Mouse (Mus musculus): ENCODE results near the gene Chst15. TPM values are rescaled to one million over a fixed set of nuclear protein-coding genes. Genes with fewer than 3 reads are reported as not detected.

Chst15 gene
- polyA plus RNA-seq, 1 experiment from 2014 or later: 28.0 TPM

DNA sequence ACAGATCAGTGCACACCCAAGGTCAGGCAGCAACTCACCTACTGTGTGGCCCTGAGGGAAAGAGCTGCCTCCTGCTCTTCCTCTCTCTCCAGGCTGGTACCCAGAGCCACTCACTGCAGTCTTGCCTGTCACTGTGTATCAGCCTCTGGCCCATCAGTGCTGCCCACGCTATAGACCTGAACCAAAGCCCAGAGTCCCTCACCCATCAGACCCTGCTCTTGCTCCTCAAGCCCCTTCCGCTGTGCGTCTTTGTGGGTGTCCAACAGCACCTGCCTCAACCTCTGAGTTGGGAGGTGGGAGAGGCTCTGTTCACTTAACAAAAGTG lies 29.7 kb downstream of the Chst15 start:
- Histone ChIP-seq H3K9ac (replicated peaks) (no peak overlapping the region), H3K27ac (replicated peaks) (no peak overlapping the region), H3K27me3 (no peaks in the 10 kb centered on the region), H3K4me2 (replicated peaks) (no peak overlapping the region), H3K4me3 (no peak overlapping the region), H3K36me3 (no peaks in the 10 kb centered on the region), H3K9me3 (no peaks in the 10 kb centered on the region), H3K4me1 (peaks cover 68% of the 10 kb centered on the region)
- no peak for ATAC-seq (ENCODE audit: low FRiP score, low read depth)
- 67% methylated on average over 3 of the region's 3 CpGs for WGBS

- H3K36me3 ChIP-seq: no peaks in the 10 kb centered on the region
- WGBS: 43% methylated on average over 14 of the region's 14 CpGs
Observed at GRCm38 (mm10) chr7:132286630-132287339, 30.2 kb downstream of the Chst15 start.

DNA sequence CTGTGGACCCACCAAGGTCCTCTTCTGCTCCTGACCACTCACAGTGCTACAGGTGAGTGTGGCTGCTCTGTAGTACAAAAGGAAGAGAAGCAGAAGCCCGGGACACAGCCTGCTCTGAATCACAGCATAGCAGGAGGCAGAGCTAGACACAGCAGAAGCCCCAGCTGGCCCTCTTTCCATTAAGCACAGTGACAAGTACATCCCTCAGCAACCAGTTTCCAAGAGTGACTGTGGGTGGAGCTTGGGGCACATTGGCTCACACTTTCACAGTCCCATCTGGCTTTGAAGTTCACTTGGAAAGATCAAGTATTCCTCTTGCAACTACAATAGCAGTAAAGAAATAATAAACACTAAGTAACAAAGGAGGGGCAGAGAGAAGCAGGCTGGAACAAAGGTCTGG lies 32.2 kb downstream of the Chst15 start:
- ATAC-seq (ENCODE audit: low FRiP score, low read depth): peak; percentile 59; the same call in 1 of the 2 replicates

More at GRCm38 (mm10) chr7:132286630-132287339, 30.2 kb downstream of the Chst15 start:
- no peak overlapping the region; the same call in 1 of the 2 replicates for H3K27ac ChIP-seq (replicated peaks)
- no peak overlapping the region for H3K9ac ChIP-seq (replicated peaks)
- no peaks in the 10 kb centered on the region for H3K27me3 ChIP-seq
- peaks cover 73% of the 10 kb centered on the region for H3K4me1 ChIP-seq
- H3K9me3 ChIP-seq: no peaks in the 10 kb centered on the region
- H3K4me2 ChIP-seq (replicated peaks): no peak overlapping the region
- no peak overlapping the region for H3K4me3 ChIP-seq
- no peak for ATAC-seq (ENCODE audit: low FRiP score, low read depth)

DNA sequence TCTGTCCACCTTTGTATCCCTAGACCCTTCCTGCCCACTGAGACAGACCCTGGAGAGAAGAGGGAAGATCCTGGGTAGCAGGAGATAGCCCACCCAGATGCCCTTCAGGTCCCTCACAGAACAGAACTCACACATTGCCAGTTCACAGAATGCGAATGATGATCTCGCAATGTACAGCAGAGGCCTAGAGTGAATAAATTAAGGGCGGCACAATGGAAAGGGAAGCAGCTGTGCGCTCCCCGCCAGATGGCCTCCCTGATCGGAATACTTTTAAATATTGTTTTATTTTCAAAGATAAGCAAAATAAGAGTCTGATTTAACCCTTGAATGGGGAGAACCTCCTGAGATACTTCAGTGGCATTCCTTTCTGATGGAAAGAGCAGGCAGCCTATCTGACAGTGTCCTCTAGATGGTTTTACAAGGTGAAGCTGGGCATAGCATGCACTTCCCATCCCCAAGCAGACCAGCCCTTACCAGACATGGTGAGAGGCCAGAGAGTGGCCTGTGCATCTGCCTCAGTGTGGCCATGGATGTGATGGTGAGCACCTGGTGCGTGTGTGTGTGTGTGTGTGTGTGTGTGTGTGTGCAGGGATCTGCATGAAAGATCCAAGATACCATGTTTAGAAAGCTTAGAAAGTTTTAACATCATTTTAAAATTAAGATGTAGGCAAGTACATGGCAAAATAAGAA lies 32.8 kb downstream of the Chst15 start:
- peak; percentile 77 for ATAC-seq (ENCODE audit: low FRiP score, low read depth)
- no peak overlapping the region for H3K4me3 ChIP-seq

More for the DNA sequence above, 32.2 kb downstream of the Chst15 start:
- Histone ChIP-seq H3K4me2 (replicated peaks) (no peak overlapping the region), H3K4me1 (peaks cover 84% of the 10 kb centered on the region), H3K27me3 (no peaks in the 10 kb centered on the region), H3K36me3 (no peaks in the 10 kb centered on the region), H3K27ac (replicated peaks) (peak overlapping the region; percentile 87), H3K9ac (replicated peaks) (no peak overlapping the region; the same call in 1 of the 2 replicates), H3K9me3 (no peaks in the 10 kb centered on the region), H3K4me3 (no peak overlapping the region)
- 19% methylated on average over 1 of the region's 1 CpGs for WGBS

GRCm38 (mm10) chr7:132282576-132282975 lies 34.5 kb downstream of the Chst15 start:
- H3K27ac ChIP-seq (replicated peaks): no peak overlapping the region
- 93% methylated on average over 2 of the region's 2 CpGs for WGBS

More for the DNA sequence above, 32.8 kb downstream of the Chst15 start:
- H3K9ac ChIP-seq (replicated peaks): no peak overlapping the region; the same call in 1 of the 2 replicates
- WGBS: 33% methylated on average over 7 of the region's 7 CpGs
- no peak overlapping the region for H3K4me2 ChIP-seq (replicated peaks)
- H3K27me3 ChIP-seq: no peaks in the 10 kb centered on the region
- H3K9me3 ChIP-seq: no peaks in the 10 kb centered on the region
- peak overlapping the region; percentile 87 for H3K27ac ChIP-seq (replicated peaks)
- H3K36me3 ChIP-seq: no peaks in the 10 kb centered on the region
- peaks cover 80% of the 10 kb centered on the region for H3K4me1 ChIP-seq

DNA sequence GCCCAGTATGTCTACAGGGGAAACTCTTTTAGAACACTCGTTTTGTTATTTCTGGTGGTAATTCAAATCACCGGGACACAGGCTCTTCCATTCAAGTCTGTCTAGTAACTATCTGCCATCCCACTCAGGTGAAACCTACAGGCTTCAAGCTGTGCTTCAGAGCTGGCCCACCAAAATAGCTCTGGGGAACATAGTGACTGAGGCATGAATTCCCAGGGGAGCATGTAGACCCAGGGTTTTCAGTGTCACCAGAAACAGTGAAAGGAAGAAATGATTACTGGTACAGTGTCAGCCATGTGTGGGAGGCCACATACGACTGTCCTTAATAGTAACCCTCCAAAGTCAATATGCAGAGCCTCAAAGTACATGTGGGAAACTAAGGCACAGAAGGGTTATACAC lies 34.9 kb downstream of the Chst15 start:
- Histone ChIP-seq H3K9ac (replicated peaks) (no peak overlapping the region), H3K4me1 (peaks cover 62% of the 10 kb centered on the region), H3K9me3 (no peaks in the 10 kb centered on the region), H3K4me3 (no peak overlapping the region), H3K27ac (replicated peaks) (no peak overlapping the region), H3K4me2 (replicated peaks) (no peak overlapping the region), H3K36me3 (no peaks in the 10 kb centered on the region), H3K27me3 (no peaks in the 10 kb centered on the region)
- no peak for ATAC-seq (ENCODE audit: low FRiP score, low read depth)
- 89% methylated on average over 3 of the region's 3 CpGs for WGBS

More at GRCm38 (mm10) chr7:132282576-132282975, 34.5 kb downstream of the Chst15 start:
- no peak overlapping the region for H3K4me3 ChIP-seq
- H3K4me2 ChIP-seq (replicated peaks): no peak overlapping the region
- no peaks in the 10 kb centered on the region for H3K27me3 ChIP-seq
- no peak overlapping the region for H3K9ac ChIP-seq (replicated peaks)
- ATAC-seq (ENCODE audit: low FRiP score, low read depth): no peak
- H3K9me3 ChIP-seq: no peaks in the 10 kb centered on the region
- no peaks in the 10 kb centered on the region for H3K36me3 ChIP-seq
- peaks cover 66% of the 10 kb centered on the region for H3K4me1 ChIP-seq

GRCm38 (mm10) chr7:132281753-132282152 lies 35.3 kb downstream of the Chst15 start:
- no peak overlapping the region for H3K4me2 ChIP-seq (replicated peaks)
- H3K9me3 ChIP-seq: no peaks in the 10 kb centered on the region
- no peaks in the 10 kb centered on the region for H3K27me3 ChIP-seq
- H3K27ac ChIP-seq (replicated peaks): 0 out of 2 replicates have a peak overlapping the region, but pooled peaks have one; percentile 6
- peaks cover 58% of the 10 kb centered on the region for H3K4me1 ChIP-seq
- no peak for ATAC-seq (ENCODE audit: low FRiP score, low read depth)
- 81% methylated on average over 4 of the region's 4 CpGs for WGBS
- no peaks in the 10 kb centered on the region for H3K36me3 ChIP-seq
- no peak overlapping the region for H3K9ac ChIP-seq (replicated peaks)
- no peak overlapping the region for H3K4me3 ChIP-seq

- Histone ChIP-seq H3K4me3 (no peak overlapping the region), H3K4me2 (replicated peaks) (no peak overlapping the region), H3K4me1 (peaks cover 32% of the 10 kb centered on the region), H3K9ac (replicated peaks) (no peak overlapping the region), H3K9me3 (no peaks in the 10 kb centered on the region), H3K36me3 (0 out of 2 replicates have a peak, but pooled peaks cover 6% of the 10 kb centered on the region), H3K27ac (replicated peaks) (no peak overlapping the region), H3K27me3 (no peaks in the 10 kb centered on the region)
- no peak for ATAC-seq (ENCODE audit: low FRiP score, low read depth)
- 91% methylated on average over 3 of the region's 3 CpGs for WGBS
Observed at GRCm38 (mm10) chr7:132278658-132279057, 38.4 kb downstream of the Chst15 start.

DNA sequence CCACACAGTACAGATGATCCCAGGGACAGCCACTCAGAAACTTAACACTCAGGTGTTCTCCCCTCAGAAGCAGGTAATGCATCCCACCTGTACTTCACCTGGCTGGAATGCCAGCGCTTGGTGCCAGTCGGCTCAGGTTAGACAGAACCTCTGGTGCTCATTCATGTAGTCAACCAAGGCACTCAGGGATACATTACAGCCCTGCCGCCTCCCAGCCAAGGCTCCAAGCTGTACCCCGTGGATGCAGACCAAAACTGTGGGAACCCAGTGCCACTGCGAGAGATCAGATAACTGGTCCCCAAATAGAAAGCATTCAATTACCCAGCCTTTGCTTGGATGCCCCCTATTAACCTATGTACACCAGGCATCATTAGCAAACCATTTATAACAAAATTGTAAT lies 40.7 kb downstream of the Chst15 start:
- Histone ChIP-seq H3K27me3 (no peaks in the 10 kb centered on the region), H3K36me3 (0 out of 2 replicates have a peak, but pooled peaks cover 6% of the 10 kb centered on the region), H3K9ac (replicated peaks) (no peak overlapping the region), H3K4me3 (no peak overlapping the region), H3K4me2 (replicated peaks) (no peak overlapping the region), H3K27ac (replicated peaks) (no peak overlapping the region), H3K9me3 (0 out of 2 replicates have a peak, but pooled peaks cover 4% of the 10 kb centered on the region), H3K4me1 (peaks cover 10% of the 10 kb centered on the region; the same call in 1 of the 2 replicates)
- ATAC-seq (ENCODE audit: low FRiP score, low read depth): no peak
- 90% methylated on average over 5 of the region's 5 CpGs for whole genome bisulfite sequencing

- no peak for ATAC-seq (ENCODE audit: low FRiP score, low read depth)
- peaks cover 24% of the 10 kb centered on the region for H3K36me3 ChIP-seq
- H3K4me3 ChIP-seq: no peak overlapping the region
- WGBS: 47% methylated on average over 2 of the region's 2 CpGs
- peaks cover 3% of the 10 kb centered on the region; the same call in 1 of the 2 replicates for H3K4me1 ChIP-seq
- H3K27ac ChIP-seq (replicated peaks): no peak overlapping the region
- no peaks in the 10 kb centered on the region for H3K27me3 ChIP-seq
- no peak overlapping the region for H3K4me2 ChIP-seq (replicated peaks)
- no peak overlapping the region for H3K9ac ChIP-seq (replicated peaks)
- 0 out of 2 replicates have a peak, but pooled peaks cover 4% of the 10 kb centered on the region for H3K9me3 ChIP-seq
Observed at GRCm38 (mm10) chr7:132273741-132274513, 43.1 kb downstream of the Chst15 start.

- no peaks in the 10 kb centered on the region for H3K27me3 ChIP-seq
- 97% methylated on average over 5 of the region's 5 CpGs for WGBS
- H3K4me3 ChIP-seq: no peak overlapping the region
- H3K27ac ChIP-seq (replicated peaks): no peak overlapping the region
- H3K36me3 ChIP-seq: peaks cover 34% of the 10 kb centered on the region
- 0 out of 2 replicates have a peak, but pooled peaks cover 4% of the 10 kb centered on the region for H3K9me3 ChIP-seq
- H3K4me2 ChIP-seq (replicated peaks): no peak overlapping the region
- peaks cover 3% of the 10 kb centered on the region; the same call in 1 of the 2 replicates for H3K4me1 ChIP-seq
- no peak for ATAC-seq (ENCODE audit: low FRiP score, low read depth)
- no peak overlapping the region for H3K9ac ChIP-seq (replicated peaks)
Observed at GRCm38 (mm10) chr7:132272984-132273383, 44.0 kb downstream of the Chst15 start.

Data from midbrain, embryonic 12.5 days (tissue).